Mouse (Mus musculus): ENCODE data around the gene Rfc5. TPM values are rescaled to one million over a fixed set of nuclear protein-coding genes. Genes with fewer than 3 reads are reported as not detected.
"Not testable (repeated sequence)": the region's sequence is repeated elsewhere in the genome, so short reads cannot be mapped to it uniquely, and the experiment has no call there.

Gene Rfc5
- total RNA-seq (2021) (1 to 10 TPM; 6.7 to 8.6 TPM), polyA plus RNA-seq (2012; rRNA removed) (10.0 and 11.5 TPM in 2 replicates)
- long read RNA-seq, transcript Rfc5-201 (11 exons, 2,796 nt): major isoform, 11 of 12 reads
- long read RNA-seq, partial matches to known transcripts: 0 of 12 reads
- long read RNA-seq, other reads (novel, unspliced or antisense): 1 of 12 reads

- DNase-seq: peak; percentile 98
These were observed at the start of gene Rfc5 for GRCm38 (mm10) chr5:117388877-117389276. Gene Rfc5, minus strand, starts transcription at chr5:117389047.

GRCm38 (mm10) chr5:117433501-117433900 lies 44.7 kb upstream of the Rfc5 start:
- DNase-seq: peak; percentile 26

- DNase-seq: no peak
These were observed 28.6 kb upstream of the Rfc5 start for GRCm38 (mm10) chr5:117417442-117417841.

- no peak for DNase-seq
These were observed 26.4 kb upstream of the Rfc5 start for GRCm38 (mm10) chr5:117415011-117415912.

- no peak for DNase-seq
These were observed 25.8 kb upstream of the Rfc5 start for GRCm38 (mm10) chr5:117414611-117415010.

- DNase-seq: peak; percentile 40
These were observed 25.0 kb upstream of the Rfc5 start, which contains the start of gene Ksr2 for GRCm38 (mm10) chr5:117413507-117414501. Gene Ksr2, plus strand, starts transcription at chr5:117414000.

GRCm38 (mm10) chr5:117409369-117409768 lies 20.5 kb upstream of the Rfc5 start:
- no peak for DNase-seq

GRCm38 (mm10) chr5:117408216-117408615 lies 19.4 kb upstream of the Rfc5 start:
- peak; percentile 31 for DNase-seq

- DNase-seq: not testable (repeated sequence)
These were observed 15.8 kb upstream of the Rfc5 start for GRCm38 (mm10) chr5:117404671-117405070.

GRCm38 (mm10) chr5:117403609-117404008 lies 14.8 kb upstream of the Rfc5 start:
- no peak for DNase-seq

GRCm38 (mm10) chr5:117399281-117399680 lies 10.4 kb upstream of the Rfc5 start:
- no peak for DNase-seq

- DNase-seq: no peak
These were observed 9.2 kb upstream of the Rfc5 start for GRCm38 (mm10) chr5:117398007-117398550.

- DNase-seq: no peak
These were observed 8.5 kb upstream of the Rfc5 start for GRCm38 (mm10) chr5:117397371-117397770.

- no peak for DNase-seq
These were observed 7.8 kb upstream of the Rfc5 start for GRCm38 (mm10) chr5:117396596-117397014.

GRCm38 (mm10) chr5:117395834-117396233 lies 7.0 kb upstream of the Rfc5 start:
- DNase-seq: no peak

GRCm38 (mm10) chr5:117390895-117391294 lies 2.0 kb upstream of the Rfc5 start:
- DNase-seq: no peak

- peak; percentile 51 for DNase-seq
These were observed 523 bp downstream of the Rfc5 start for GRCm38 (mm10) chr5:117388296-117388751.

GRCm38 (mm10) chr5:117383198-117383597 lies 5.6 kb downstream of the Rfc5 start:
- no peak for DNase-seq

- no peak for DNase-seq
These were observed 7.1 kb downstream of the Rfc5 start for GRCm38 (mm10) chr5:117381785-117382184.

- DNase-seq: no peak
These were observed 8.6 kb downstream of the Rfc5 start for GRCm38 (mm10) chr5:117380199-117380598.

- not testable (repeated sequence) for DNase-seq
These were observed 11.1 kb downstream of the Rfc5 start for GRCm38 (mm10) chr5:117377731-117378130.

- DNase-seq: no peak
These were observed 12.5 kb downstream of the Rfc5 start for GRCm38 (mm10) chr5:117376331-117376761.
